Mouse (Mus musculus): ENCODE data around the gene Gpx3.

GRCm38 (mm10) chr11:54859322-54860165 lies 42.7 kb upstream of the Gpx3 start:
- TF ChIP-seq CTCF (IDR thresholded peaks at IDR 0.05; ENCODE audit: borderline replicate concordance, control insufficient read depth, extremely low read depth, insufficient read depth, low read length, poor library complexity) (no peak), POLR2A (IDR thresholded peaks at IDR 0.05; ENCODE audit: control insufficient read depth, extremely low read depth, insufficient read depth, low read length, poor library complexity) (no peak)

All from thymus, adult 2 months (tissue).